Mouse (Mus musculus): ENCODE data around the gene Mrtfa.

The Mrtfa gene

DNA sequence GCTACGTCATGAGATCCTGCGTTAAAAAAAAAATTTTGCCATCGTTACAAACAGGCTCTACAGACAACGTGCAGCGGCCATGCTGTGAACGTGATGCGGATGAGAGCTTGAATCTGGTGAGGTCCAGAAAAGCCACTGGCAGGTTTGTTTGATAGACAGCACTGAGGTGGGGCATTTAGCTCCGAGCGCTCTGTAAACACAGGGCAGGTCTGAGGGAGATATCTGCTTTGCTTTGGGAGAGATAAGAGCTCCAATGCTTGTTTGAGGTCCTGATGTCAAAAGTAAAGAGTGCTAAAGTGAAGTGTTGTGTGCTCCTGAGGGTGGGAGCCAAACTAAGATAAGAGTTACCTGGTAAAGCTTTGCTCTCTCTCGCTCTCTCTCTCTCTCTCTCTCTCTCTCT, 6.6 kb upstream of the Mrtfa start:
- DNase-seq (ENCODE audit: extremely low read depth, low read depth): no peak

DNA sequence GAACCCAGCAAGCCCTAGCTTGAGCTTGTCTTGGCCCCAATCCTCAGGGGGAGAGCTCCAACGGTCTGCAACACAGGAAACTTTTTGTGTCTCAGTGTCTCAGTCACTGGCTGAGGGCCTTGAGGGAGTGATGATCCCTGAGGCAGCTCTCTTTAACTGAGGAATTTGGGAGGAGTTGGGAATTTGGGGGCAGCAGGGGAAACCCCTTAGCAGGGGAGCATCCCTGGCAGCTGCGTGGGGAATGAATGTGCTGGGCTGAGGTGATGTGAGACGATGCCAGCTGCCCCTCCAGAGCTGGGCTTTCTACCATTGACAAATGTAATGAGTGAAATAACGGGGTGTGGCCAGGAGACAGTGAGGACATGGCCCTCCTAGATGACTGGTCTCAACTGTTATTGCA, 4.9 kb upstream of the Mrtfa start:
- DNase-seq (ENCODE audit: extremely low read depth, low read depth): no peak

DNA sequence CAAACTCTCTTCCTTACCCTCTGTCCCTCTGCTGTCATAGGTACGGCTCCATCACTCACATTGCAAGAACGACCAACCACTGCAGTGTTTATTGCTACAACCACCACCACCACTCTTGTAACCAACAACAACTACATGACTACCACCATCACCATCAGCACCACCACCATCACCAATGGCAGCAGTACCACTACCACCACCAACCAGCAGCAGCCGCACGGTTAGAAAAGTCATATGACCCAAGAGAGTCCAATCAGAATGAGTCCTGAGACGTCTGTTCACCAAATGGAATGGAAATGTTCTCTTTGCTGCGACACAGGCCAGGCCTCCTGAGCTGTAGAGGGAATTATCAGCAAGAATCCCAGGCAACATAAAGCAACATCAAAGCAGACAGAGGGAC, 4.2 kb upstream of the Mrtfa start:
- no peak for DNase-seq (ENCODE audit: extremely low read depth, low read depth)

DNA sequence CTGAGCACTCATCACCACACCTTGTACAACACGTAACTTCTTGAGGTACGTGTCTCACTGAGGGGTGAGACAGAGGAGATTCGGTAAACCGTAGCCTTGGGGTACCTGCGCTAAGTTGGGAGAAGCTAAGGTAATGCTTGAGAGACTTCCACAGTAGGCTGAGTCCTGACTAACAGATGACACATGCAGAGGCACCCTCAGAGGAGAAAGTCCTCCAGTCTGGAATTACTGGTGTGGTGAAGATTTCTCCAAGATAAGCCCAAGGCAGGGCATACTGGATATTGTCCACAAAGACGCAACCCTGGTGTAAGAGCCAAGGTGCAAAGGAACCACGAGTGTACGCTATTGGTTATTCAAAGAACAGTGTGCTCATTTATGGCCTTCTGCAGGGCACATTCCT, 2.3 kb upstream of the Mrtfa start:
- no peak for DNase-seq (ENCODE audit: extremely low read depth, low read depth)

DNA sequence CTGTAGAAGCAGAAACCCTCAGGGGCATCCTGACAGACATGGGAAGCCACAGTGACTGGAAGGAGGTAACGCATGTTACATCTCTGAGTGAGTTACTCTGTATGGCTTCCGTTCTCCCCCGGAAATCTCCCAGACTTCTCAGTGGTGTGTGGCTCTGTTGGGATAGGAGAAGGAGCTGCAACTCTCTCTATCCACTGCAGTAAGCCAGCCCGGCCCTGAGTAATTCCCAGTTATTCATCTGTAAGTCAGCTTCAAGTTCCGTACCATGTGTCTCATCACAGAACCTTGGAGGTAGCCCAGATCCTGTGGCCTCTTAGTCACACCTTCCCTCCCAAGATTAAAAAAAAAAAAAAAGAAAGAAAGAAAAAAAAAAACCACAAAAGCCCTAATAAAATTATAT, 1.8 kb upstream of the Mrtfa start:
- DNase-seq (ENCODE audit: extremely low read depth, low read depth): no peak

DNA sequence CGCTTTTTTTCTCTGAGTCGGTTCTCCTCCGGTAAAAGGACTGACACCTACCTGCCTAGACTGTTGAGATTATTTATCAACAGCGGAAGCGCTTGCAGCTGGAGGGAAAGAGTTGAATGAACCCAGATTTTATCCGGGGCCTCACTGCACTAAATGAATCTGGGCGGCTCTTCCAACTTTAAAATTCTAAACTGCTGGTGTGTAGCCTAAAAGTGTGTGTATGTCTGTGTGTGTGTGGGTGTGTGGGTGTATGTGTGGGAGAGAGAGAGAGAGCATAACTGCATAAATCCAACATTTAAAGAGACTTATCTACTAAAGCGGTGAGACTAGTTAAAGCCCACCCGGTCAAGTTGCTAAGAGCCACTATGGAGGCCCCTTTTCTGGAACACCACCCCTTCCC, 746 bp upstream of the Mrtfa start:
- no peak for DNase-seq (ENCODE audit: extremely low read depth, low read depth)

DNA sequence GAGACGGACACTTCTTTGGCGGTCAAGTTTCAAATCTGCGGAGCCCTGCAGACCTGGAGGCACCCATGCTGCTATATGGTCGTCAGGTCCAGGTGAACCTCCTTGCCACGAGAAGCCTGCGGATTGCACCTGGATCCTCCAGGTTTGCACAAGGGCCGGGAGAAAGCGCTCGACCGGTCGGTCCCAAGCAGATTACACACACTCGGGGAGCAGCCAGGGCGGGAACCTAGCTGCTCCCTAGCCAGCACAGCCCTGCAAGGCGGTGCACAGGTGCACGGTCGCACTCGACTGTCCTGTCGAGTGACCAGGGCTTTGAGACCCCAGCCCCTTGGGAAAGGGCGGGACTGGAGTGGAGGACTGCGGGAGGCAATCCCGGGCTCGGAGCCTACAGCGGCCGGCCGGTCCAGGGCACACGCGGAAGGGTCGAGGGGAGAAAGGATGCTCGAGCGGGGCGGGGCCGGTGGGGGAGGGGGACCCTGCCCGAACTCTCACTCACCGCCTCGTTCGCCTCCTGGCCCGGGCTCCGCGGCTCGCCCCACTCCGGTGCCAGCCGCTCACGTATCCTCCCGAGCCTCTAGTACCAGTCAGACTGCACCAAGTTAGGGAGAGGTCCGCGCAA, 437 bp downstream of the Mrtfa start:
- no peak for DNase-seq (ENCODE audit: extremely low read depth, low read depth)

DNA sequence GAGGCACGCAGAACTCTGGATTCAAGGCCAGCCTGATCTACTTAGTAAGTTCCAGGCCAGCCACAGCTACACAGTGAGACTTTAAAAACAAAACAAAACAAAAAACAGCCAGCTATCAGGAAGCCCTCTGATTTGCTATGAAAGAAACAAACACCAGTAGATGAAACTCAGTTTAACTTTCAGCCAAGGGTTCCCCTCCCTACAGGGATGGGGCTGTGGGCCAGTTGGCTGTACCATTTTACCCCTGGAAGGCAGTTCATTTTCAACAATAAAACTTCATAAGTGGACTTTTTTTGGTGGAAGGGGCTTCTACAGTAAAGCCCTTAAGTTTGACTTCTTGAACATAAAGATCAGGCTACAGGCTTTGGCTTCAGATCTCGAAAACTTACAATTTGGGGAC, 1.5 kb downstream of the Mrtfa start:
- DNase-seq (ENCODE audit: extremely low read depth, low read depth): no peak

DNA sequence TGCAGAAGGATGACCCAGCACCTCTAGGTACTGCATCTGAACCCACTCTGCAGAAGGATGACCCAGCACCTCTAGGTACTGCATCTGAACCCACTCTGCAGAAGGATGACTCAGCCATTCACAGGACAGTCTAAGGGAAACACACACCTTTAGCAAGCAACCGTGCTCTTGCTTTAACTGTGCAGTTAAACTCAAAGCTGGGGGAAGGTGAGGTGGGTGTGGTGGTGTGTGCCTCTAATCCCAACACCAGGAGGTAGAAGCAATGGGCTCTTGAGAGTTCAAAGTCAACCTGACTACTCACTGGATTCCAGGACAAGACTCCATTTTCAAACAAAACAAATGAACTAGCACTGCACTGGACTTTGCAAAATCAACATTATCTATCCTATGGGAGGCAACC, 5.6 kb downstream of the Mrtfa start:
- DNase-seq (ENCODE audit: extremely low read depth, low read depth): no peak

DNA sequence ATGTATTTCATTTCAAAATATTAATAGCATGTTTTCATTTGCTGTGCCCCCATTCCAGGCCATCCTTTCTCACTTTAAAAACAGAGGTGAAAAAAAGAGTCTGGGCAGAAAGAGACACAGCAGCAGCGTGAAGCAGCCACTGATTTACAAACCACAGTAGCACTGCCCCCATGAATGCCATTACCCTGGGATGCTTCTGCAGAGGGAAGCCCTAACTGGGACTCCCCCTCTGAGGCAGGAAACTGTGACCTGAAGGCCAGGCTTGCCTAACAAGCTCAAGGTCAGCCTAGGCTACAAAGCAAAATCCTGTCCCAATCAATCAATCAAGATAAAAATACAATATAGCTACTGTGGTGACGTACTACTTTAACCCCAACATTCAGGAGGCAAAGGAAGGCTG, 9.3 kb downstream of the Mrtfa start:
- no peak for DNase-seq (ENCODE audit: extremely low read depth, low read depth)

DNA sequence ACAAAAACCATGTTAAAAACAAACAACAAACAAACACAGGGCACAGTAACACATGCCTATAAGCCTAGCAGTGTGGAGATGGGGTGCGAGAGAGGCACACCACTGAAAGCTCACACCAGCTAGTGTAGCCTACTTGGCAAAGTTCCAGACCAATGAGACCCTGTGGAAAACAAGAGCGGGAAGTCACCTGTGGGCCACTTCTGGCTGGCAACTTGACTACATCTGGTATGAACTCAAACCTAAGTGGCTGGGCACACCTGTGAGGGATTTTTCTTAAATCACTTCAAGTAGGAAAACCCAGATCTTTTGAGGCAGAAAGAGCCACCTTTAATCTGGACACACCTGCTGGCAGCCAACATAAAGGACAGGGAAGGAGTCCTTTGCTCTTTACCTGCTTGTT, 11.0 kb downstream of the Mrtfa start:
- DNase-seq (ENCODE audit: extremely low read depth, low read depth): no peak

DNA sequence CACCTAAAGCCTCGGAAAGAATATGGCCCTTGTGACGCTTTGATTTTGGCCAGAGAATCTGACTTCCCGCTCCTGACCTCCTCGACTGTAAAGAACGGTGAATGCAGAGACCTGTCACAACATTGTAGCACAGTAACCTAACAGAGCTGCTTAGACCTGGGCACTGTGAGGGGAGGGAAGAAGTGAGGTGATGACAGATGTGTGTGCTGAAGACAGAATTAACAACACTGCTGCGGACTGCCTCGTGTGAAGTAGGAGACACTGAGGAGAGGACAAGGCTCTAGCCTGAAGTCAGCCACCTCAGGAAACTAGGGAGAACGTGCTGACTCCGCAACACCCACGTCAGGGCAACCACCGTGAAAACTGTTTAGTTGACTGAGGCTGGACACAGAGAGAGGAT, 11.9 kb downstream of the Mrtfa start:
- no peak for DNase-seq (ENCODE audit: extremely low read depth, low read depth)

DNA sequence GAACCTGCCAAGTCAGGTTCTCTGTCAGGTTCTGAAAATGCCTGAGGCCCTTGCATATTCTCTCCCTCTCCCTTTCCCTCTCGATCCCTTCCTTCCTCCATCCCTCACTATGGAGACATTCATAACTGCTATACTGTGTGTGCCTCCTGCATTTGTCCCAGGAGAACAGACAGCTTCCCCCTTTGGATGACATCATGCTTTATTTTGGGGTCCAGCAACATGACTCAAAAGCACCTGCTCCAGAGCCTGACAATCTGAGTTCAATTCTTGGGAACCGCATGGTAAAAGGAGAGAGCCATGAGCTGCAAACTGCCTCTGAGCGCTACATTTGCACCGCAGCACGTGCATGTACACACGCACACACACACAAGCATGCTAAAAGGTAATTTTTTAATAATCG, 12.7 kb downstream of the Mrtfa start:
- no peak for DNase-seq (ENCODE audit: extremely low read depth, low read depth)

DNA sequence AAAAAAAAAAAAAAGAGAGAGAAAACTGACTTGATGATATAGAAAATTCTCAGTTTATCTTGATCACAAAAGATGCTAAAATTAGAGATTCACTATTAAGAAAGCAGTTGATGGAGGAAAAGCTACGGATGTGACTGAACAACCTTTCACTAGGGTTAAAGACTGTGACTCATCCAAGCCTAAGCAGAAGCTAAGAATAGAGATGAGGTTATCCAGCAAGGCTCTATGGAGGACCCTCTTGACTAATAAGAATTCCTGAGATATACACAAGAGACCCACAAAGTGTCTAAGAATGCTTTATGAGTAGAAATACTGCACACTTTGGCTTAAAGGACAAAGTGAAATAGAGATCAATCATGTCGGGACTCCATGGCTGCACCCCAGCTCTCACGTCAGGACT, 14.9 kb downstream of the Mrtfa start:
- no peak for DNase-seq (ENCODE audit: extremely low read depth, low read depth)

DNA sequence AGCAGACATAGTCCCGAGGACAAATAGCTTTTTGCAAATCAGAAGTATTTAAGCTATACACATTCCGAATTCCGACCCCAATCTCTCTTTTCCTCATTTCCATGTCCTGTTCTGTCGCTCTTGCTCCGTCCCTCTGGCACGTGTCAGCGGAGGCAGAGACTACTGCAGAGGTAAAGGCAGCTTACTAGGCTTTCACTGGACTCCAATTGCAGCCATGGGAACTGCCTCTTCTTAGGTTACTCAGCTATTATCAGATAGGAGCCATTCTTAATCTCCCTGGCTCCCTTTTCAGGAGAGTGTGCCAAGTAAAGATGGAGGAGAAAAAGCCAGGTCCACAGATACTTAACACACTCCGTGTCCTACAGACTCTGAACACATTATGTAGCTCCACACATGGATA, 18.3 kb downstream of the Mrtfa start:
- DNase-seq (ENCODE audit: extremely low read depth, low read depth): no peak

DNA sequence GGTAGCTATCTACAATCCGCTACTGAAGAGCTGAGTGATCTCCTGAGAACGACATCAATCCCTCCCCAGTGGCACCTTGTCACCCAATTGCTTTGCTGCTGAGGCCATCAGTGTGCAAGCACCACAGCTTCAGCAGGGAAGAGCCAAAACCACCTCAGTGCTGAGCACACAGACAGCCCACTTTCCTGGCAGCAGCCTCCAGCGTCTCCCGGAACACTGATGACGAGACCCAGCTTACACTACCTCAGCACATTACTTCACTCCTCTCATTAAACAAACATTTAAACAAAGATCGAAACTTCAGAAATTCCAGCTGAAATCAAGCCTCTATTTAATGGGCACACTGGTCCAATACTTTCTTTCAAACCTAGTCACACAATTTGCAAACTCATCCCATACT, 21.8 kb downstream of the Mrtfa start:
- DNase-seq (ENCODE audit: extremely low read depth, low read depth): no peak

DNA sequence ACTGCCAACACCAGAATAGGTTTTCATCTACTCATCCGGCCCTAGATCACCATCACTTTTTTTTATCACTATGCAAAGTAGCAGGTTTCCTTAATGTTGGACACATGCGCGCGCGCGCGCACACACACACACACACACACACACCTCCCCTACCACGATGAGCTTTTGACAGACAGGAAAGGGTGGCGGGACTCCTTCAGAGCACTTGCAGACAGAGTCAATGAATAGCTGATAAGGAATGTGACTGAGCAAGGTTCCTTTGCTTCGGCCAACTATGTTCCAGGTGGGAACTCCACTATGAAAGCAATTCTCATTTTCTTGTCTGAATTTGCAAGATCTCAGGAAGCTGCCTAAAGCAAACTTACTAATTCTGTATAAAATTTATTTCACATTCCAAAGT, 22.7 kb downstream of the Mrtfa start:
- no peak for DNase-seq (ENCODE audit: extremely low read depth, low read depth)

DNA sequence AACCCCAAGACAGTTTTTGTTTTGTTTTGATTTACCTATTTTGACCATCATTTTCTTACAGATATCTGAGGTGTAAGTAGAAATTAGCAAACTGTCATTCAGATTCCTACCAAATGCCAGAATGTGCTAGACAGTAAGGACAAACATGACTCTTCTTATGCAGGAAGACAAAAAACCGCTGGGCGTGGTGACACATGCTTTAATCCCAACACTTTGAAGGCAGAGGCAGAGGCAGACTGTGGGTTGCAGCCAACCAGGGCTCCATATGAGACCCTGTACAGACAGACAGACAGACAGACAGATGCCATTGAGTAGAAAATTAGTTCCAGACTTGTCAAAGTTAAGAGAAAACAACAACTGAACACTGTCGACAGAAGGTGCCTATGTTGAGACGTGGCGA, 24.3 kb downstream of the Mrtfa start:
- DNase-seq (ENCODE audit: extremely low read depth, low read depth): no peak

DNA sequence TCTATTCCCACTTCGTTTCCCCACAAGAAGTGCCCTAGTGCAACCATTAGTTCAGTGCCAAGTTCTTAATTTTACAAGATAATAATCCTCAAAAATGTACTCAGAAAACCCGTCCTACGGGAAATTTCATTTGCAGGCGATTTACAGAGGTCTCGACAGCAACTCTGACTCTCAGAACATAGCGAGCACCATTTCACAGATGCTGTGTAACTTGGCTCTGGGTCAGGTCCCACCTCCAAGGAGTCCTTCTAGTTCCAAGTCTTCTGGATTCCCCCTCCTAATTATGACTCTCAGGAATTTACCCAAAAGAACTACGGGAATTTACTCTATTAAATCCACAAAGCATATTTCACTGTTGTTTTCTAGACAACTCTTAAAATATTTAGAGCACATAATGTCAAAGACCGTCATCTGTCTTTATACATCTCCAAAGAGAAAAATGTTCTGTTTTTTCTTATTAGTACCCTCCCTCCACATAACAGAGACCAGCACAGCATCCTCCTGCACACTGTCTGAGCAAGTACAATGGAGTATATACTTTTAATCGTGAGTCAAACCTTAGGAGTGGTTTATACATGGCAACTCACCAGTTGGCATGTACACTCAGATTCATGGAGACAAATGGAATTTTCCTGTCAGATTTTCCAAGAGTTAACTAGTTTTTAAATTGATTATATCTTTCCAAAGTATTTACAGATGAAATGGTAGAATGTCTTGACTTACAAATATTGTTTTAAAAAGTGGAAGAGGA, 25.8 kb downstream of the Mrtfa start:
- no peak for DNase-seq (ENCODE audit: extremely low read depth, low read depth)

DNA sequence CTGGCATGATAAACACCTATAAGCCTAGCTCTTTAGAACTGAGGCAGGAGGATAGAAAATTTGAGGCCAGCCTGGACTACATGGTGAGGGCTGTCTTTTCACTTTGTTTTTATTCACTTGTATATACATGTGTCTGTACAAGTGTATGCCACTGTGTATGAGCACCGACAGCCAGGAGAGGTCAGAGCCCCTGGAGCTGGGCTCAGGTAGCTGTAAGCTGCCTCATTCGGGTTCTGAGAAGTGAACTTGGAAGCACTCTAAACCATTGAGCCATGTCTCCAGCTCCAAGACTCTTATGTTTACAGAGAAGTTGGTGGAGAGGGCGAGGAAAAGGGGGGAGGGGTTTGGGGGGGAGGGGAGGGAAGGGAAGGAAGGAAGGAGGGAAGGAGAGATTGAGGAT, 29.0 kb downstream of the Mrtfa start:
- no peak for DNase-seq (ENCODE audit: extremely low read depth, low read depth)

DNA sequence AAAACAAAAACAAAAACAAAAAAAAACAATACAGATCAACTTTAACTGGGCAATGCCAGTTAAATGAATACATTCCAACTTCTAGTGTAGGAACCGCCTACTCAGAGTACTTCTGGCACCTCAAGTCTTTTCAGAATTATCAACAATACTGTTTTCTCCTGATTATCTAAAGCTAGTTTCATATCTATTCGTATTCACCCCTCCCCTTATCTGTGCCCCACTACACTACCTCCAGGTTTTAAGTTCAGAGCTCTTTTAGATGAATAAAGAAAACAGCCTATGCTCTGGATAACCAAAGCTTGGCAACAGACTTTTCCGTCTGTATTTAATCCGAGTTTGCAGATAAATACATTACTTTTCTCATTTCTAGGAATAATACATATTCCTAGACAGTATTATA, 29.9 kb downstream of the Mrtfa start:
- DNase-seq (ENCODE audit: extremely low read depth, low read depth): no peak

DNA sequence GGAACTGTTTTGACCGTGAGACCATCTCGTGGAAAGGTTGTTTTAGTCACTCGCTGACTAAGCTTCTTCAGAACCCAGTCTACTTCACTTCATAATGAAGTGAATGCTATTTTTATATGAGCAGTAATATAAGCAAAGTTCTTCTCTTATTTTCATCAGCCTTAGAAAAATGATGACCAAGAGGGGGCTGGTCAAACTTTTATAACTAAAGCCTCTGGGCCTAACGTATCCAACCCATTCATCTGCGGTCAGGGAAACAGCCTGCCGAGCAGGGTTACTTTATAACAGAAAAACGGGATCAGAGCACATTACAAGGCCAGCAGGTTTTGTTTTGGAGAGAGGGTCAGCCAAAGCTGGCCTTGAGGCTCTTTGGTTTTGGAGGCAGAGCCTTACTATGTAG, 31.3 kb downstream of the Mrtfa start:
- DNase-seq (ENCODE audit: extremely low read depth, low read depth): no peak

DNA sequence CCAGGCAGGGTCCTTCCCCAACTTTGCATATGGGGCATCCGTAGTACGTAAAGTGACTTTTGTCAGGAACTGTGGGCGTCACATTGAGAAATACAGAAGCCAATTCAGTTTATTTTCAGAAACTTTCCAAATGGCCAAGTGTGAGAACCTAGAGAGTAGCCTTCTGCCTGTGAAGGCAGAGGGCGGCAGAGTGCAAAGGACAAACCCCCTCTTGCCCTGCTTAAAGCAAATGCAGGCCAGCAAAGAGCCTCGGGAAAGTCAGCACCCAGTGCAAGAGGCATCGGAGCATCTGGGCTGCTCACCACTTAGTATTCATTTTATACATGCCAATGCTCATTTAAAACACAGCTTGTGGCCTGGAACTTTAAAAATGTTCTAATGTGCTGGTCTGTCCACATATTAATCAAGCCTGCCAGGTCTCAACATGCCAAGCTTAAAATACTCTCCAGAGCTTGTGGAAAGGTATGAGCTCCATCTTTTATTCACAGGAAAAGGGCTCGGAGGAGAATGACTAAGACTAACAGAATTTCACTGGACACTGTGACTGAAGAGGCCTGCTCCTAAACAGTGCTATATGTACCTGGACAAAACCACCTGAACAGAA, 31.9 kb downstream of the Mrtfa start:
- DNase-seq (ENCODE audit: extremely low read depth, low read depth): no peak
